Mouse (Mus musculus) hindbrain, embryonic 16.5 days (tissue): ENCODE data around the gene Chrnb1. TPM values are rescaled to one million over a fixed set of nuclear protein-coding genes. Genes with fewer than 3 reads are reported as not detected.

Experiments used
- ATAC-seq: fragments of 200-750 bp; cut with Nextera tagmentation; 2 replicates; pipeline ENCODE4 v1.8.0; 2017; ENCODE audit warnings: moderate TSS enrichment, moderate library complexity
- H3K27ac ChIP-seq: fragments of 300-500 bp; sonication (generic); 2 replicates; pipeline ENCODE4 v1.5.1; 2014; ENCODE audit warnings: low read depth, mild to moderate bottlenecking, control low read depth, low read length, moderate library complexity
- H3K27me3 ChIP-seq: fragments of 300-500 bp; sonication (generic); replicated peaks from 2 replicates; pipeline ENCODE4 v1.6.1; 2014; ENCODE audit warnings: low read length; ENCODE audit not compliant: control insufficient read depth, insufficient read depth
- H3K36me3 ChIP-seq: fragments of 300-500 bp; sonication (generic); 2 replicates; pipeline ENCODE4 v1.6.1; 2014; ENCODE audit warnings: mild to moderate bottlenecking, low read length, moderate library complexity, mixed read lengths; ENCODE audit not compliant: control insufficient read depth, insufficient read depth
- H3K4me1 ChIP-seq: fragments of 300-500 bp; sonication (generic); 2 replicates; pipeline ENCODE4 v1.6.1; 2014; ENCODE audit warnings: low read depth, low read length; ENCODE audit not compliant: control insufficient read depth, insufficient read depth
- H3K4me2 ChIP-seq: fragments of 300-500 bp; sonication (generic); 2 replicates; pipeline ENCODE4 v1.6.1; 2014; ENCODE audit warnings: mild to moderate bottlenecking, low read length, control low read depth, moderate library complexity
- H3K4me3 ChIP-seq: fragments of 300-500 bp; sonication (generic); 2 replicates; pipeline ENCODE4 v1.5.1; 2014; ENCODE audit warnings: mild to moderate bottlenecking, low read length, control low read depth, moderate library complexity
- H3K9ac ChIP-seq: fragments of 300-500 bp; sonication (generic); 2 replicates; pipeline ENCODE4 v1.6.1; 2014; ENCODE audit warnings: low read depth, mild to moderate bottlenecking, control low read depth, low read length, moderate library complexity
- H3K9me3 ChIP-seq: fragments of 300-500 bp; sonication (generic); 2 replicates; pipeline ENCODE4 v1.6.1; 2014; ENCODE audit warnings: mild to moderate bottlenecking, low read length, moderate library complexity; ENCODE audit not compliant: control insufficient read depth
- WGBS: fragments of 180-500 bp; shearing (Covaris S2); extraction: QIAGEN DNeasy Blood & Tissue Kit; methylation state at CpG from one replicate; pipeline ENCODE4 v1.1.7; 2014; 5-methylcytosine and 5-hydroxymethylcytosine counted together
- polyA plus RNA-seq: library from polyadenylated mRNA; unstranded; fragments of >200 nt; fragmentation: Nextera tagmentation; extraction: Ambion mirVana; gene quantifications from 2 replicates; pipeline ENCODE4 v1.2.1, GENCODE M21; 2015

Gene Chrnb1
- polyA plus RNA-seq, 1 experiment from 2014 or later, result 1.4 TPM

GRCm38 (mm10) chr11:69833554-69833953 is 37.8 kb upstream of the Chrnb1 start:
- Histone ChIP-seq H3K4me2 (peak overlapping the region; percentile 89), H3K27me3 (no peaks in the 10 kb centered on the region), H3K9ac (peak overlapping the region; percentile 94), H3K9me3 (no peaks in the 10 kb centered on the region), H3K4me3 (peak overlapping the region; percentile 87), H3K27ac (no peak overlapping the region), H3K36me3 (peaks cover 9% of the 10 kb centered on the region), H3K4me1 (peaks cover 30% of the 10 kb centered on the region)
- WGBS, result 52% methylated on average over 7 of the region's 8 CpGs
- no peak for ATAC-seq

- no peaks in the 10 kb centered on the region for H3K9me3 ChIP-seq
- H3K27me3 ChIP-seq, result no peaks in the 10 kb centered on the region
- no peak overlapping the region for H3K4me2 ChIP-seq
- no peak for ATAC-seq
- H3K36me3 ChIP-seq, result peaks cover 46% of the 10 kb centered on the region
- no peak overlapping the region for H3K27ac ChIP-seq
- H3K4me1 ChIP-seq, result peaks cover 8% of the 10 kb centered on the region
- H3K4me3 ChIP-seq, result no peak overlapping the region
- 63% methylated on average over 5 of the region's 5 CpGs for WGBS
- H3K9ac ChIP-seq, result no peak overlapping the region
Measured at GRCm38 (mm10) chr11:69828832-69829231, 33.1 kb upstream of the Chrnb1 start.

- no peak for ATAC-seq
- Histone ChIP-seq H3K36me3 (peaks cover 36% of the 10 kb centered on the region), H3K27me3 (no peaks in the 10 kb centered on the region), H3K27ac (no peak overlapping the region), H3K9me3 (no peaks in the 10 kb centered on the region), H3K4me3 (no peak overlapping the region), H3K4me2 (no peak overlapping the region), H3K4me1 (no peaks in the 10 kb centered on the region), H3K9ac (no peak overlapping the region)
- 59% methylated on average over 2 of the region's 2 CpGs for whole genome bisulfite sequencing
Measured at GRCm38 (mm10) chr11:69823456-69823855, 27.7 kb upstream of the Chrnb1 start.

- no peak for ATAC-seq
- H3K4me3 ChIP-seq, result no peak within 1 kb of the TSS
- peaks cover 6% of the 10 kb centered on the region for H3K9me3 ChIP-seq
- H3K4me2 ChIP-seq, result no peak within 1 kb of the TSS
- WGBS, result 94% methylated on average over 3 of the region's 3 CpGs
- H3K27ac ChIP-seq, result no peak within 1 kb of the TSS
- H3K36me3 ChIP-seq, result peaks cover 24% of the 10 kb centered on the region
- H3K27me3 ChIP-seq, result no peaks in the 10 kb centered on the region
- H3K4me1 ChIP-seq, result no peaks in the 10 kb centered on the region
- no peak within 1 kb of the TSS for H3K9ac ChIP-seq
Measured at GRCm38 (mm10) chr11:69822080-69822479, 26.3 kb upstream of the Chrnb1 start, which contains the start of gene Spem1. Spem1 (minus strand) TSS chr11:69822180.

DNA sequence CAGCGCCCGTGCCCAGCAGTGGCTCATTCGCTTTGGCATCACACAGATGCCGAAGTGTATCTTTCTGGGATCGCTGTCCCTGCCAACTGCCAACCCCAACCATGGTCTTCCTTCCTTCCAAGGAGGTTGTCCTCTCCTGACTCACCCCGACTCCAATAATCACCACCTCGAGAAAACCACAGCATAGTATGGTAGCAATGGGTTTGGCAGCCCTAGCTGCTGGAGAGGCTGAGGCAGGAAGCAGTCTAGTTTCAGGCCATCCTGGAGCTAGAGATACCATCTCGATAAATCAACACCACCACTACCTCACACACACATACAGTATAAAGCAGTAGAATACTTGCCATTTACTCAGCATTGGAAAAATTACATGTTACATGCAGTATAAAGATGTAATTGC is 23.1 kb upstream of the Chrnb1 start:
- Histone ChIP-seq H3K9ac (no peak overlapping the region), H3K27me3 (no peaks in the 10 kb centered on the region), H3K4me3 (no peak overlapping the region), H3K36me3 (no peaks in the 10 kb centered on the region), H3K4me1 (no peaks in the 10 kb centered on the region), H3K27ac (no peak overlapping the region), H3K4me2 (no peak overlapping the region), H3K9me3 (peaks cover 9% of the 10 kb centered on the region)
- no peak for ATAC-seq
- 92% methylated on average over 8 of the region's 8 CpGs for WGBS

DNA sequence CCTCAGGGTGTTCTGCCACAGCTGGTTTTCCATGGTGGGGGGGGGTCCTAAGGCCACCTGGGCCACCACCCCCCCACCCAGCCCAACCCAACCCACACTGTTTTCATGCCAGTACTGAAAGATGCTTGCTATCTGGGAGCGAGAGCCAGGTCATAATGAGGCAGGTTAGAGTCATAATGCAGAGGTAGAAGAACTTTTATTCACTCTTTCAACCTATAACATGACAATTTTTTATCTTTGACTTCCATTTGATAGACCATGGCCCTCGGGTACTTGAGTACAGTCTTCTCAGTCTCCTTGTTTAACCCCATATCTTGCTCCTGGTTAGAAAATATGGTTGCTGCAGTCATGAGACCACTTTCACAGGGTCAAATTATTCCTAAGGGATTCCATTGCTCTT is 22.6 kb upstream of the Chrnb1 start, which contains the start of gene Spem2:
TSS of gene Spem2 (minus strand) at position 101 of the 400 bp plus-strand sequence.
- no peaks in the 10 kb centered on the region for H3K27me3 ChIP-seq
- H3K9me3 ChIP-seq, result peaks cover 9% of the 10 kb centered on the region
- H3K27ac ChIP-seq, result no peak within 1 kb of the TSS
- H3K4me1 ChIP-seq, result no peaks in the 10 kb centered on the region
- no peak within 1 kb of the TSS for H3K4me3 ChIP-seq
- no peak within 1 kb of the TSS for H3K9ac ChIP-seq
- H3K4me2 ChIP-seq, result no peak within 1 kb of the TSS
- H3K36me3 ChIP-seq, result no peaks in the 10 kb centered on the region
- no peak for ATAC-seq
- WGBS, result 75% methylated on average over 2 of the region's 2 CpGs

- no peaks in the 10 kb centered on the region for H3K4me1 ChIP-seq
- no peak overlapping the region for H3K4me3 ChIP-seq
- no peaks in the 10 kb centered on the region for H3K27me3 ChIP-seq
- H3K9me3 ChIP-seq, result peaks cover 9% of the 10 kb centered on the region
- 92% methylated on average over 12 of the region's 12 CpGs for WGBS
- ATAC-seq, result no peak
- H3K9ac ChIP-seq, result no peak overlapping the region
- H3K27ac ChIP-seq, result no peak overlapping the region
- H3K4me2 ChIP-seq, result no peak overlapping the region
- H3K36me3 ChIP-seq, result no peaks in the 10 kb centered on the region
Measured at GRCm38 (mm10) chr11:69816520-69816919, 20.8 kb upstream of the Chrnb1 start.

GRCm38 (mm10) chr11:69815155-69815554 is 19.4 kb upstream of the Chrnb1 start, which contains the start of gene Gm39566:
Gm39566 (minus strand) TSS chr11:69815298.
- Histone ChIP-seq H3K4me2 (no peak within 1 kb of the TSS), H3K36me3 (no peaks in the 10 kb centered on the region), H3K9me3 (peaks cover 9% of the 10 kb centered on the region), H3K27me3 (no peaks in the 10 kb centered on the region), H3K4me1 (no peaks in the 10 kb centered on the region), H3K9ac (no peak within 1 kb of the TSS), H3K4me3 (no peak within 1 kb of the TSS), H3K27ac (no peak within 1 kb of the TSS)
- 69% methylated on average over 10 of the region's 10 CpGs for WGBS
- no peak for ATAC-seq

GRCm38 (mm10) chr11:69810280-69810679 is 14.5 kb upstream of the Chrnb1 start:
- Histone ChIP-seq H3K27me3 (peaks cover 14% of the 10 kb centered on the region), H3K9ac (no peak overlapping the region), H3K9me3 (no peaks in the 10 kb centered on the region), H3K4me2 (no peak overlapping the region), H3K36me3 (no peaks in the 10 kb centered on the region), H3K4me1 (no peaks in the 10 kb centered on the region), H3K4me3 (no peak overlapping the region), H3K27ac (no peak overlapping the region)
- no peak for ATAC-seq

- Histone ChIP-seq H3K27me3 (peaks cover 21% of the 10 kb centered on the region), H3K9me3 (no peaks in the 10 kb centered on the region), H3K9ac (no peak overlapping the region), H3K4me3 (no peak overlapping the region), H3K36me3 (no peaks in the 10 kb centered on the region), H3K4me2 (no peak overlapping the region), H3K27ac (no peak overlapping the region), H3K4me1 (peaks cover 21% of the 10 kb centered on the region)
- no peak for ATAC-seq
- 91% methylated on average over 2 of the region's 2 CpGs for WGBS
Measured at GRCm38 (mm10) chr11:69807641-69808040, 11.9 kb upstream of the Chrnb1 start.
